Mouse (Mus musculus): ENCODE results near the gene BC055324.

- TF ChIP-seq CTCF (IDR thresholded peaks at IDR 0.05; ENCODE audit: control insufficient read depth, insufficient read depth, insufficient read length) (no peak), MYOG (IDR thresholded peaks at IDR 0.05; ENCODE audit: control insufficient read depth, extremely low read depth, insufficient read length) (no peak), USF1 (IDR thresholded peaks at IDR 0.05; ENCODE audit: low read depth) (no peak), FOSL1 (IDR thresholded peaks at IDR 0.05; ENCODE audit: insufficient read depth, low read length, poor library complexity, severe bottlenecking) (no peak)
Observed at GRCm38 (mm10) chr1:163911981-163912380, 82.6 kb downstream of the BC055324 start.
